Mouse (Mus musculus) kidney, postnatal 4 days (tissue): Measurements from ENCODE around the gene Rgl2.
A peak's percentile ranks its signal among the peaks of the same experiment; 100 is the strongest.
"Not testable (repeated sequence)": the region's sequence is repeated elsewhere in the genome, so short reads cannot be mapped to it uniquely, and the experiment has no call there.

ENCODE experiments used
- DNase-seq, 2 experiments: peaks; one replicate each; pipeline ENCODE4 v3.0.0; 2021; ENCODE audit warnings: mixed read lengths in 2 of 2

Gene Rgl2

GRCm38 (mm10) chr17:33951021-33951946 lies 21.9 kb downstream of the Rgl2 start, which contains the start of gene B3galt4:
B3galt4 (minus strand) TSS chr17:33951488.
- DNase-seq = peak; percentile 90 to 94

DNA sequence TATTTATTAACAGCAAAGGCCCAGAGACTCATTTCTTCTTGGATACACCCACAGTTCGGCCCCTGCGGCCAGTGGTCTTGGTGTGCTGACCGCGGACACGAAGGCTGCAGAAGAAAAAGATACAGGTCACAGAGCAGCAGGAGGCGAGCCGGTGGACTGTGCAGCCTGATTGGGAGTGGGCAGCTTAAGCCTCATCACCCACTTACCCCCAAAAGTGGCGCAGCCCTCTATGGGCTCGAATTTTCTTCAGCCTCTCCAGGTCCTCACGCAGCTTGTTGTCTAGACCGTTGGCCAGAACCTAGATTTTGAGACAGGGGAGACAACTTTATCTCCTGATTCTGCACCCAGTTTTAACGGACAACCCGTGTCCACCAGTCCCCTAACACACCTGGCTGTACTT lies 22.7 kb downstream of the Rgl2 start:
- not testable (repeated sequence) for DNase-seq

GRCm38 (mm10) chr17:33952879-33953278 lies 23.5 kb downstream of the Rgl2 start:
- no peak for DNase-seq

DNA sequence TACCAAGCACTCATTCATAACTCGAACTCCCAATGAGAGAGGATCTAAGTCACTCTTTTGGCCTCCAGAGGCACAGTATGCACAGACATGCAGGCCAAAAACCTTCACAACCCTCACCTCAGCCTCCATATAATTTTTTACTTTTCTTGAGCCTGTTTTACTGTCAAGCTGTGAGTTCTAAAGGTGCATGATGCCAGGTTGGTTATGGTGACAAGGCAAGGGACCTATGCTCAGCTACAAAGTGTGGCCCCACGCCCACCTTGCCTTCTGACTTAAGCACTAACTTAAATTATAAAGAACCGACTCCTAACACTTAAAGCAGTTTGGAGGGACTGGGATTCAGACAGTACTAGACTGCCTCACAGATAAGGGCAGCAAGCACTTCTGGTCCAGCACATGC lies 24.0 kb downstream of the Rgl2 start:
- DNase-seq = no peak

DNA sequence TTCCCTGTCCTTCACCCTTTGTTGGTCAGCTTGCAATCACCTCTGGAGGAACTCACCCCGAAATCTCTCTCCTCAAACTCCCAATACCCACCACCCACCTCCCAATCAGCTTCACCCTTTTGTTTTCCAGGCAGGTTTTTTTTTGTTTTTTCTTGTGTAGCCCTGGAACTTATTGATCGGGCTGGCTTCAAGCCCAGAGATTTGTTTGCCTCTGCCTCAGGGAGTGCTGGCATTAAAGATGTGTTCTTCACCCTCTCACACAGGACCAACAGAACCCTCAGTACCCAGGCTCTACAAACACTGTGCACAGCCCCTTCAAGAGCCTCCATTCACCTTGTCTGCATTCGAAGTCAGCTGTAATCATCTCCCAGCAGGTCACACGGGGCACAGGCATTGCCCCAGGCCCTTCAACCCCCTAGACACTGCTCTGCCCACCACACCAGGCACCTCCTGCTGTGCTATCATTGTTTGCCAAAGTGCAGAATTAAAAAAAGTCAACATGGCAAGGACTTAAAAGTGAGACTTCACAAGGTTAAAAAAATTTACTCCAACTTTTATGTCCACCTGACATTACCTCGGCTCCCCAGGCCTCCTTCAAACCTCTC lies 24.7 kb downstream of the Rgl2 start:
- DNase-seq = no peak

- no peak for DNase-seq
These were observed 25.6 kb downstream of the Rgl2 start for GRCm38 (mm10) chr17:33954646-33955554.

- peak; percentile 92 to 95 for DNase-seq
These were observed 26.3 kb downstream of the Rgl2 start, which contains the start of the genes Vps52 and Rps18 for GRCm38 (mm10) chr17:33955555-33956214. Vps52 (plus strand) TSS chr17:33955812. Rps18 (minus strand) TSS chr17:33956001.

GRCm38 (mm10) chr17:33956336-33956735 lies 27.0 kb downstream of the Rgl2 start:
- no peak for DNase-seq

DNA sequence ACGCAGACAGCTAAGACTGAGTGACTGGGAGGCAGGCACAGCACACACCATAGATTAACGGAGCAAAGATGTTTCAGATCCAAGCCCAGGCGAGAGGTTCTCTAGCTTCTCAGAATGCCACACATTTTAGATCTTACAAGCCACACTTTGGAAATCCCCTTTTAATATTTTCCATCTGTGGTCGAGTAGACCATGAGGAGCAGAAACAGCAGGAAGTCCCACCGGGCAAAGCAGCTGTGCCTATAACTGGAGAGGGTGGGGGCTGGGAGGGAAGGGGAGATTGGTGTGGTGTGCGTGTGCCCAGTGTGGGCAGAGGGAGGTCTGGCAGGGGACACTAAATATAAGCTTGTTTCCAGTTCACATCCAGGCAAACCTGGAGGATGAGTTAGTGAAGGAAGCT lies 28.1 kb downstream of the Rgl2 start:
- DNase-seq = no peak

GRCm38 (mm10) chr17:33958451-33958850 lies 29.1 kb downstream of the Rgl2 start:
- no peak for DNase-seq

- DNase-seq = no peak
These were observed 29.8 kb downstream of the Rgl2 start for GRCm38 (mm10) chr17:33959135-33959534.

GRCm38 (mm10) chr17:33959948-33960347 lies 30.6 kb downstream of the Rgl2 start:
- no peak for DNase-seq

GRCm38 (mm10) chr17:33962876-33963275 lies 33.5 kb downstream of the Rgl2 start:
- DNase-seq = no peak

DNA sequence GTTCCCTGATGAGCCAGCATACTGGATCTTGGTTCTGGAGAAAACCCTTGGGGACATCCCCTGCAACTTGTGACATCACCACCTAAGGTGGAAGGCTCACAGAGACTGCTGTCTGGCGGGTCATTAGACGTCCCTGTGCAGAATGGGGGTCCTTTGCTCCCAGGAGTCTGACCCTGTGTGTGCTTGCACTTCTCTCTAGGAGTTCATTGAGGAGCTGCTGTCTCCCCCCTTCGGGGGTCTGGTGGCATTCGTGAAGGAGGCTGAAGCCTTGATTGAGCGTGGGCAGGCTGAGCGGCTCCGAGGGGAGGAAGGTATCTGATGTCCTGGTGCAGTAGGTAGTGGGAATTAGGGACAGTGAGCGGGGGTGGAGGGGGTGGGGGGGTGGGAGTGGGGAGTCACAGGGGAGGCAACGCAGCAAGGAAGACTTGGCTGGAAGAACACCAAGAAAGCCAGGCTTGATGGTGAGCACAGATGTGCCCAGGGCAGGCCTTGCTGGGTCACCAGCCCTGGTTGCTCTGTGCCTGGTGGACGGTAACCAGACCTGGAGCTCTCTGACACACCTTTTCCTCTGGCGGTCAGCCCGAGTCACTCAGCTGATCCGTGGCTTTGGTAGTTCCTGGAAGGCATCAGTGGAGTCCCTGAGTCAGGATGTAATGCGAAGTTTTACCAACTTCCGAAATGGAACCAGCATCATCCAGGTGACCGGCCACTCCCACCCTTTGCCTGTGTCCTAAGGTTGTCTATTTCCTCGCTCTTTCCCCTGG lies 35.9 kb downstream of the Rgl2 start:
- DNase-seq = no peak

DNA sequence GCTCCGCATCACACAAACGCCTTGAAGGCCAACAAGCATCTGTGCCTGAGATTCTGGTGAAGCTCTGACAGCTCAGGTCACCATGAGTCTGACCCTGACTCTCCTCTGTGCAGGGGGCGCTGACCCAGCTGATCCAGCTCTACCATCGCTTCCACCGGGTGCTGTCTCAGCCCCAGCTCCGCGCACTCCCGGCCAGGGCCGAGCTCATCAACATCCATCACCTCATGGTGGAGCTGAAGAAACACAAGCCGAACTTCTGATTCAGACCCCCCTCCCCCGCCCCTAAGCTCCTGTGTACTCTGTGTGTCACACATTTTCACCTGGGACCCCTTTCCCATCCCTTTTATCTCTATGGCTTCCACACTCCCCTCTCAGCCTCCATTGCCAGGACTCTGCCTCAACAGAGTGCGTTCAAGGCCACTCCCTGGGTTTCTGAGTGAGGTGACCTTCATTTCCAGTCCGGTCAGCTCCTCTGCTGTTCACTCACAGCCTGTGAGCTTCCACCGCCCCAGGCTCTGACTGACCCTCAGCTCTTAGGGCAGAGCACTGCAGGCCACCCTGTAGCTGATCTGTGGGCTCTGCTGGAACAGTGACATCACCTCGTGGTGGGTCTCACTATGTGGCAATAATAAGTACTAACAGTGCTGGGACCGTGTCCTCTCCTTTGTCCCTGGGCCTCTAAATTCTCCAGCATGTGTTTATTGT lies 36.7 kb downstream of the Rgl2 start:
- DNase-seq = no peak

GRCm38 (mm10) chr17:33968489-33968888 lies 39.1 kb downstream of the Rgl2 start:
- peak; percentile 86 to 89 for DNase-seq

GRCm38 (mm10) chr17:33968927-33969326 lies 39.6 kb downstream of the Rgl2 start:
- no peak for DNase-seq

GRCm38 (mm10) chr17:33969394-33969793 lies 40.1 kb downstream of the Rgl2 start:
- no peak for DNase-seq

- DNase-seq = peak; percentile 79 to 83
These were observed 43.3 kb downstream of the Rgl2 start for GRCm38 (mm10) chr17:33972691-33973090.

- no peak for DNase-seq
These were observed 44.2 kb downstream of the Rgl2 start for GRCm38 (mm10) chr17:33973572-33973971.
